Mouse (Mus musculus) E14TG2a.4 (cell line): ENCODE results near the gene Lrrc72.

ENCODE experiments used
- CTCF ChIP-seq: conservative IDR thresholded peaks from 2 replicates; pipeline ENCODE4 v1.5.1; 2014; ENCODE audit warnings: low read length
- POU5F1 ChIP-seq: IDR thresholded peaks from 2 replicates; pipeline ENCODE4 v1.6.1; 2014; ENCODE audit warnings: low read length, borderline replicate concordance

DNA sequence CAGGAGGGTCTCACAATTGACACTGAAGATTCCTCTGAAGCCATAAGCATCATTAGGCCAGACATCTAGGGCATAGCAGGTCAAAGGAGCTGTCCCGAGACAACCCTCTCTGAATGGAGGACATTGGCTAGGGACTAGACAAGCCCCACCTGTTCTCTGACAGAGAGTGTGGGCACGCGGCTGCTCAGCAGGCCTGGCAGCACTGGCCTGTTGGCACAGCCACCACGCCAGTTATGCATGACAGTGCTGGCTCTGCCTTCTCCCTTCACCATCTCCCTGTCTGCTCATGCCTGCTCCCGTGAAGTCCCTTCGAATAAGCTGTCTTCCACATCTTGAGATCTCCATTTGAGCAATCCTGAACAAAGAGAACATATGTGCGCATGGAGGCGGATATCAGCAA is 36.4 kb upstream of the Lrrc72 start:
- TF ChIP-seq CTCF (no peak), POU5F1 (no peak)
